Mouse (Mus musculus) cerebellum, postnatal 36 days (tissue): ENCODE data around the gene Notch3.

Source experiments
- DNase-seq, 2 experiments: peaks; one replicate each; pipeline ENCODE4 v3.0.0; 2021 to 2022; ENCODE audit warnings: mixed read lengths in 2 of 2

Notch3 gene

GRCm38 (mm10) chr17:32091364-32092240 lies 75.0 kb downstream of the Notch3 start:
- peak in 1 of 2 experiments; percentile 24 for DNase-seq

- no peak for DNase-seq
Observed at GRCm38 (mm10) chr17:32091032-32091363, 75.7 kb downstream of the Notch3 start.

GRCm38 (mm10) chr17:32087069-32087468 lies 79.6 kb downstream of the Notch3 start:
- DNase-seq, result no peak

- no peak for DNase-seq
Observed at GRCm38 (mm10) chr17:32083351-32083750, 83.3 kb downstream of the Notch3 start.

- DNase-seq, result peak; percentile 17 to 20
Observed at GRCm38 (mm10) chr17:32075164-32075563, 91.5 kb downstream of the Notch3 start.

GRCm38 (mm10) chr17:32074658-32075057 lies 92.0 kb downstream of the Notch3 start:
- no peak for DNase-seq

- DNase-seq, result peak; percentile 79 to 82
Observed at GRCm38 (mm10) chr17:32073359-32073758, 93.3 kb downstream of the Notch3 start.
